In genomic region chr14:117938554-117938953, GRCm38 (mm10) we compare ENCODE assay signal across 8 mouse cellular contexts.
A peak's percentile ranks its signal among the peaks of the same experiment; 100 is the strongest.
DNase-seq lines count a peak whose midpoint lies in the region; ATAC-seq and TF ChIP-seq lines count a peak whose summit lies in the region.

No protein-coding gene starts in this region.

- no peaks in the 10 kb centered on the region for H3K4me1 ChIP-seq in lung, postnatal 0 days (ENCODE audit: insufficient read depth, low read depth, low read length)
- H3K4me1 ChIP-seq in lung, adult 2 months (ENCODE audit: control insufficient read depth, insufficient read depth, low read length), result no peaks in the 10 kb centered on the region
- 0 out of 2 replicates have a peak, but pooled peaks cover 3% of the 10 kb centered on the region for H3K4me1 ChIP-seq in kidney, embryonic 15.5 days

- no peaks in the 10 kb centered on the region for H3K36me3 ChIP-seq in lung, postnatal 0 days (ENCODE audit: insufficient read depth, low read length)
- H3K36me3 ChIP-seq in kidney, embryonic 15.5 days, result no peaks in the 10 kb centered on the region

- no peaks in the 10 kb centered on the region for H3K9me3 ChIP-seq in lung, postnatal 0 days (ENCODE audit: low read length)
- no peaks in the 10 kb centered on the region for H3K9me3 ChIP-seq in kidney, embryonic 15.5 days (replicated peaks)

- no peaks in the 10 kb centered on the region for H3K27me3 ChIP-seq in lung, postnatal 0 days (replicated peaks; ENCODE audit: insufficient read depth, low read length)
- H3K27me3 ChIP-seq in kidney, embryonic 15.5 days, result no peaks in the 10 kb centered on the region

- no peak for TF ChIP-seq EP300 in lung, postnatal 0 days (IDR thresholded peaks at IDR 0.05)

- H3K27ac ChIP-seq in lung, postnatal 0 days (ENCODE audit: low read length), result no peak overlapping the region
- no peak overlapping the region for H3K27ac ChIP-seq in kidney, embryonic 15.5 days

- no peak overlapping the region for H3K9ac ChIP-seq in lung, postnatal 0 days (replicated peaks; ENCODE audit: low read depth)
- H3K9ac ChIP-seq in kidney, embryonic 15.5 days, result no peak overlapping the region

- peak; percentile 20 for DNase-seq in cerebellum, adult 8-10 months
- peak; percentile 74 for DNase-seq in lung, postnatal 0 days (ENCODE audit: low spot score)
- DNase-seq in lung, adult 2 months, result no peak
- peak; percentile 72 for DNase-seq in retina, embryonic 14.5 days (ENCODE audit: low spot score)
- DNase-seq in left cerebral cortex, adult 11 months (ENCODE audit: low spot score), result no peak

- no peak for ATAC-seq in cerebellum, adult (ENCODE audit: insufficient number of reproducible peaks, low FRiP score, low TSS enrichment)
- ATAC-seq in lung, postnatal 0 days, result no peak
- 0 out of 2 replicates have a peak, but pooled peaks have one; percentile 32 for ATAC-seq in common myeloid progenitor, adult 5-6 weeks (replicated peaks; ENCODE audit: low read depth, poor library complexity, severe bottlenecking)
- 0 out of 2 replicates have a peak, but pooled peaks have one; percentile 15 for ATAC-seq in kidney, embryonic 15.5 days (replicated peaks; ENCODE audit: low FRiP score)

- no peak overlapping the region for H3K4me3 ChIP-seq in lung, postnatal 0 days (ENCODE audit: low read depth, low read length)
- no peak overlapping the region for H3K4me3 ChIP-seq in lung, adult 2 months (replicated peaks; ENCODE audit: extremely low read depth, low read depth, low read length)
- H3K4me3 ChIP-seq in kidney, embryonic 15.5 days (replicated peaks), result no peak overlapping the region

- no peak overlapping the region for H3K4me2 ChIP-seq in lung, postnatal 0 days (replicated peaks; ENCODE audit: low read depth, low read length)
- no peak overlapping the region for H3K4me2 ChIP-seq in kidney, embryonic 15.5 days

- WGBS in lung, postnatal 0 days, result 20% methylated on average over 2 of the region's 2 CpGs
- 26% methylated on average over 2 of the region's 2 CpGs for WGBS in lung, adult 2 months
- WGBS in kidney, embryonic 15.5 days, result 11% methylated on average over 2 of the region's 2 CpGs

- peak; percentile 60 for TF ChIP-seq CTCF in lung, postnatal 0 days (IDR thresholded peaks at IDR 0.05)
- no peak for TF ChIP-seq CTCF in lung, adult 2 months (IDR thresholded peaks at IDR 0.05; ENCODE audit: insufficient read depth, low read length)

- no peak for TF ChIP-seq POLR2A in lung, adult 2 months (IDR thresholded peaks at IDR 0.05; ENCODE audit: borderline replicate concordance, extremely low read depth, low read depth, low read length)

Comparison
In these comparisons a context has a peak if more than half of its experiments do, and no peak if none do; other contexts are left out.
1. DNase-seq: peak in cerebellum, adult 8-10 months (single experiment), lung, postnatal 0 days (single experiment) and retina, embryonic 14.5 days (single experiment); none in lung, adult 2 months (single experiment) and left cerebral cortex, adult 11 months (single experiment).
2. ATAC-seq: peak in common myeloid progenitor, adult 5-6 weeks (single experiment) and kidney, embryonic 15.5 days (single experiment); none in cerebellum, adult (single experiment) and lung, postnatal 0 days (single experiment).